Mouse (Mus musculus) cerebellum, adult 2 months (tissue): ENCODE data around the gene Micall1. TPM values are rescaled to one million over a fixed set of nuclear protein-coding genes. Genes with fewer than 3 reads are reported as not detected.

Experiments
- DNase-seq, 2 experiments: peaks; one replicate each; pipeline ENCODE4 v3.0.0; 2021
- H3K27ac ChIP-seq: fragments of 200-500 bp; 2 replicates; pipeline ENCODE4 v1.5.1; 2012; ENCODE audit warnings: low read length, control low read depth, inconsistent platforms; ENCODE audit not compliant: insufficient read depth
- H3K27me3 ChIP-seq: fragments of 200-500 bp; 2 replicates; pipeline ENCODE4 v1.6.1; 2012; ENCODE audit warnings: inconsistent platforms, mild to moderate bottlenecking, low read length, moderate library complexity; ENCODE audit not compliant: control insufficient read depth, insufficient read depth
- H3K4me1 ChIP-seq: fragments of 200-500 bp; 2 replicates; pipeline ENCODE4 v1.6.1; 2011; ENCODE audit warnings: low read length; ENCODE audit not compliant: control insufficient read depth, insufficient read depth
- H3K4me3 ChIP-seq: fragments of 200-500 bp; replicated peaks from 2 replicates; pipeline ENCODE3; 2011; ENCODE audit warnings: mild to moderate bottlenecking, low read depth, low read length, control low read depth; ENCODE audit not compliant: insufficient read depth
- CTCF ChIP-seq: fragments of 200-500 bp; IDR thresholded peaks from 2 replicates; pipeline ENCODE4 v1.5.1; 2011; ENCODE audit warnings: low read depth, mild to moderate bottlenecking, control low read depth, low read length, moderate library complexity, borderline replicate concordance; ENCODE audit not compliant: insufficient read depth
- POLR2A ChIP-seq: fragments of 200-500 bp; IDR thresholded peaks from 2 replicates; pipeline ENCODE4 v1.6.1; 2011; ENCODE audit warnings: low read length, control low read depth, borderline replicate concordance; ENCODE audit not compliant: insufficient read depth
- WGBS: fragments of 180-500 bp; shearing (Covaris S2); methylation state at CpG from one replicate; pipeline ENCODE4 v1.1.7; 2018; 5-methylcytosine and 5-hydroxymethylcytosine counted together
- polyA plus RNA-seq: library from polyadenylated mRNA; depleted of rRNA; stranded (reverse); fragments of >200 nt; gene quantifications from 2 replicates; pipeline ENCODE4 v1.2.3, GENCODE M21; 2012

Micall1 gene
- polyA plus RNA-seq, 1 experiment = 37.0 TPM

- no peak for TF ChIP-seq CTCF
- TF ChIP-seq POLR2A = no peak
- 81% methylated on average over 10 of the region's 10 CpGs for WGBS
- no peaks in the 10 kb centered on the region for H3K4me1 ChIP-seq
- no peak overlapping the region for H3K4me3 ChIP-seq
- no peak overlapping the region for H3K27ac ChIP-seq
- H3K27me3 ChIP-seq = no peaks in the 10 kb centered on the region
- no peak for DNase-seq
Observed at GRCm38 (mm10) chr15:79124331-79124875, 15.7 kb downstream of the Micall1 start.

DNA sequence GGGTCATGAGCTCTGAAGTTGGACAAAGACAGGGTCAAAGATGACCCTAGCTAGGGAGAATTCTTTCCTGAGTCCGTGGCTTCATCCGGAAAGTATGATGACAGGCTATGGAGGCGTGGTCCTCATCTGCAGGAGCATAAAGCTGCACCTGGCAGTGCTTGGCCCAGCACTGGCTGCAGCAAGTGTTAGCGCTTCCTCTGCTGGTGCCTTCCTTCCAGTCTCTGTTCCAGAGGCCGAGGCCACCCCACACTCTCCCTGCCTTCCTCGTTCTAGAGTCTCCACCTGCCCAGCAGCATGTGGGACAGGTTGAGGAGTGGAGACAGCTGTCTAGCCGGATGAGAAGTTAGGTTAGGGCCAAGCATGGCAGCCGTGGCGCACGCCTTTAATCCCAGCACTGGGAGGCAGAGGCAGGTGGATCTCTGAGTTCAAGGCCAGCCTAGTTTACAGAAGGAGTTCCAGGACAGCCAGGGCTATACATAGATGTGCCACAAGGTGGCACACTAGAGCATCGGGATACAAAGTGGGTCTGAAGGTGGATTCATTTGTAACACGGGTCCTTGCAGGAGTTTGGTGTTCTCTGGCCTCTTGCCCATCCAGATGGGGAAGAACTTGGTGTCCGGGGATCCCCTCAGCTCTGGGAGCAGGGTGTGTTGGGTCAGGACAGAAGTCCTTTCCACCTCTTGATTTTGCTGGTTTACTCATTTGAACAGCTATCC lies 17.7 kb downstream of the Micall1 start:
- Histone ChIP-seq H3K4me1 (peaks cover 8% of the 10 kb centered on the region), H3K4me3 (no peak overlapping the region), H3K27me3 (no peaks in the 10 kb centered on the region), H3K27ac (no peak overlapping the region)
- TF ChIP-seq CTCF (peak; percentile 66; the same call in 1 of the 2 replicates), POLR2A (no peak)
- peak; percentile 41 to 69 for DNase-seq
- 78% methylated on average over 13 of the region's 13 CpGs for WGBS

- TF ChIP-seq CTCF (no peak), POLR2A (no peak)
- WGBS = 92% methylated on average over 12 of the region's 12 CpGs
- H3K4me3 ChIP-seq = no peak overlapping the region
- H3K4me1 ChIP-seq = peaks cover 14% of the 10 kb centered on the region
- no peaks in the 10 kb centered on the region for H3K27me3 ChIP-seq
- H3K27ac ChIP-seq = no peak overlapping the region
- no peak for DNase-seq
Observed at GRCm38 (mm10) chr15:79127101-79127500, 18.4 kb downstream of the Micall1 start.

DNA sequence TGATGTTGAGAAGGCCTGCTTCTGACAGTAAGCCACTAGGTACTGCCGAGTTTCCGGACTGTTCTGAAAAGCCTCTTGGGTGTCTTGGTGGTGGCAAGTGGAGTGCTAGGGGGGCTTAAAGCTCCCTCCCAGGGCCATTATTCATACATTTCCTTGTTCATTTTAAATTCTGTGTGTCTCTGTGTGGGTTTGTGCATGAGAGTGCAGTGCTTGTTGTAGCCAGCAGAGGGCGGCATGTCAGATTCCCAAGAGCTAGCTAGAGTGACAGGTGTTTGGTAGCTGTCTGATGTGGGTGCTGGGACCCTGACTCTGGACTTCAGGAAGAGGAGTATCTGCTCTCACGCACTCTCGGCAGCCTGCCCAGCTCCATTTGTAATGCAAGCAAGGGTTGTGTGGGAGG lies 19.5 kb downstream of the Micall1 start:
- TF ChIP-seq POLR2A (no peak), CTCF (peak; percentile 41; the same call in 1 of the 2 replicates)
- Histone ChIP-seq H3K27ac (no peak overlapping the region), H3K4me3 (no peak overlapping the region), H3K4me1 (peaks cover 21% of the 10 kb centered on the region), H3K27me3 (no peaks in the 10 kb centered on the region)
- WGBS = 96% methylated on average over 5 of the region's 5 CpGs
- DNase-seq = no peak

GRCm38 (mm10) chr15:79129311-79129710 lies 20.6 kb downstream of the Micall1 start:
- no peaks in the 10 kb centered on the region for H3K27me3 ChIP-seq
- no peak for TF ChIP-seq CTCF
- no peak for TF ChIP-seq POLR2A
- peaks cover 21% of the 10 kb centered on the region for H3K4me1 ChIP-seq
- H3K4me3 ChIP-seq = no peak overlapping the region
- no peak for DNase-seq
- no peak overlapping the region for H3K27ac ChIP-seq
- 82% methylated on average over 7 of the region's 7 CpGs for WGBS

GRCm38 (mm10) chr15:79130782-79131181 lies 22.1 kb downstream of the Micall1 start:
- 77% methylated on average over 10 of the region's 10 CpGs for WGBS

GRCm38 (mm10) chr15:79131442-79131841 lies 22.7 kb downstream of the Micall1 start:
- Histone ChIP-seq H3K4me3 (peak overlapping the region; percentile 31), H3K27ac (peak overlapping the region; percentile 69), H3K4me1 (peaks cover 21% of the 10 kb centered on the region), H3K27me3 (no peaks in the 10 kb centered on the region)
- no peak for TF ChIP-seq CTCF
- peak; percentile 26; the same call in 1 of the 2 replicates for TF ChIP-seq POLR2A
- DNase-seq = peak; percentile 93
- 15% methylated on average over 7 of the region's 7 CpGs for WGBS

More at GRCm38 (mm10) chr15:79130782-79131181, 22.1 kb downstream of the Micall1 start:
- Histone ChIP-seq H3K4me3 (no peak overlapping the region), H3K4me1 (peaks cover 21% of the 10 kb centered on the region), H3K27ac (peak overlapping the region; percentile 52), H3K27me3 (no peaks in the 10 kb centered on the region)
- DNase-seq = no peak
- no peak for TF ChIP-seq POLR2A
- no peak for TF ChIP-seq CTCF

- no peaks in the 10 kb centered on the region for H3K27me3 ChIP-seq
- DNase-seq = no peak
- WGBS = 78% methylated on average over 6 of the region's 6 CpGs
- TF ChIP-seq POLR2A (no peak), CTCF (no peak)
- H3K27ac ChIP-seq = no peak overlapping the region
- peaks cover 21% of the 10 kb centered on the region for H3K4me1 ChIP-seq
- H3K4me3 ChIP-seq = no peak overlapping the region
Observed at GRCm38 (mm10) chr15:79133191-79133661, 24.5 kb downstream of the Micall1 start.
